8 mouse cellular contexts compared by ENCODE assay signal in the genomic region with DNA sequence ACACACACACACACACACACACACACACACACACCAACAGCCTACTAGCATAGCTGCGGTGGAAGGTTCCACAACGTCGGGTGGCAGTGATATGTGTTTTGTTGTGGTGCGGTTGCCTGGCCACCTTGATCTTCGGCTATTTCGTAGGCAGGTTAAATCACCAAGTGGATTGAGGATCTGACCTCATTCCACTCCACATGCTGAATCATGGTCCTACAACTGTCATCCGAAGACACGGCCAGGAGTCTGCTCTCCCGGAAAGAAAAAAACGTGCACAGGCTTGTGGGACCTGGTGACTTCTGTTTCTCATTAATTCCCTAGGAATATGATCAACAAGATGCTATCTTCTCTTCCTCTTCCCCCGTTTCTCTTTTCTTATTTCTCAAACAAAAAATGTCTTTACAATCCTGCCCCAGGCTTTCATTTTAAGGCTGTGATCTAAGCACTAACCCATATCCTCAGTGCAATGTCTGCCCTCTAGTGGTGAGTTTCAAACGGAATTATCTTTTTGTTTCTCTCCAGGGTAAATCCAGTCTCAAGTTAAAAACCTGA. TPM values are rescaled to one million over a fixed set of nuclear protein-coding genes. Genes with fewer than 3 reads are reported as not detected.
DNase-seq lines count a peak whose midpoint lies in the region; ATAC-seq lines count a peak whose summit lies in the region.

No protein-coding gene starts in this region.

- no peak overlapping the region for H3K27ac ChIP-seq in forebrain, embryonic 14.5 days (ENCODE audit: low read depth, low read length)
- no peak overlapping the region for H3K27ac ChIP-seq in hindbrain, embryonic 13.5 days
- H3K27ac ChIP-seq in stomach, embryonic 15.5 days, result no peak overlapping the region

- no peaks in the 10 kb centered on the region for H3K36me3 ChIP-seq in forebrain, embryonic 14.5 days (ENCODE audit: control insufficient read depth, insufficient read depth, low read length)
- H3K36me3 ChIP-seq in hindbrain, embryonic 13.5 days, result no peaks in the 10 kb centered on the region
- no peaks in the 10 kb centered on the region for H3K36me3 ChIP-seq in megakaryocyte, embryonic 14.5 days (replicated peaks; ENCODE audit: low read length)
- no peaks in the 10 kb centered on the region for H3K36me3 ChIP-seq in stomach, embryonic 15.5 days

- no peak overlapping the region for H3K9ac ChIP-seq in forebrain, embryonic 14.5 days (ENCODE audit: low read length)
- H3K9ac ChIP-seq in hindbrain, embryonic 13.5 days, result no peak overlapping the region
- no peak overlapping the region for H3K9ac ChIP-seq in stomach, embryonic 15.5 days

- no peak overlapping the region for H3K4me2 ChIP-seq in forebrain, embryonic 14.5 days (ENCODE audit: low read length)
- peak overlapping the region; percentile 38 for H3K4me2 ChIP-seq in hindbrain, embryonic 13.5 days
- peak overlapping the region; percentile 45 for H3K4me2 ChIP-seq in stomach, embryonic 15.5 days

- ATAC-seq in forebrain, embryonic 14.5 days, result peak; percentile 78
- ATAC-seq in hindbrain, embryonic 13.5 days (ENCODE audit: low FRiP score), result peak; percentile 79
- ATAC-seq in stomach, embryonic 15.5 days (ENCODE audit: insufficient read depth, low FRiP score, low read depth), result no peak

- no peak overlapping the region for H3K4me3 ChIP-seq in forebrain, embryonic 14.5 days (ENCODE audit: low read depth, low read length)
- peak overlapping the region; percentile 14; the same call in 1 of the 2 replicates for H3K4me3 ChIP-seq in hindbrain, embryonic 13.5 days
- H3K4me3 ChIP-seq in megakaryocyte, embryonic 14.5 days (replicated peaks), result peak overlapping the region; percentile 89
- H3K4me3 ChIP-seq in stomach, embryonic 15.5 days (replicated peaks), result peak overlapping the region; percentile 27; the same call in 1 of the 2 replicates

- H3K9me3 ChIP-seq in forebrain, embryonic 14.5 days (replicated peaks; ENCODE audit: control insufficient read depth, low read length), result no peaks in the 10 kb centered on the region
- H3K9me3 ChIP-seq in hindbrain, embryonic 13.5 days, result no peaks in the 10 kb centered on the region
- H3K9me3 ChIP-seq in megakaryocyte, embryonic 14.5 days, result no peaks in the 10 kb centered on the region
- no peaks in the 10 kb centered on the region for H3K9me3 ChIP-seq in stomach, embryonic 15.5 days

- peaks cover 6% of the 10 kb centered on the region; the same call in 1 of the 2 replicates for H3K4me1 ChIP-seq in forebrain, embryonic 14.5 days (ENCODE audit: control insufficient read depth, insufficient read depth, low read length)
- H3K4me1 ChIP-seq in hindbrain, embryonic 13.5 days (replicated peaks), result peaks cover 23% of the 10 kb centered on the region
- H3K4me1 ChIP-seq in megakaryocyte, embryonic 14.5 days, result peaks cover 23% of the 10 kb centered on the region
- 0 out of 2 replicates have a peak, but pooled peaks cover 5% of the 10 kb centered on the region for H3K4me1 ChIP-seq in stomach, embryonic 15.5 days

- peak; percentile 27 for DNase-seq in spleen, adult 12 weeks (ENCODE audit: low spot score)
- no peak for DNase-seq in spleen, adult 18-20 months
- DNase-seq in c-Kit-positive CD71-positive TER-119-negative erythroid progenitor cells, embryonic 14.5 days (ENCODE audit: low read depth), result peak; percentile 60
- peak; percentile 92 for DNase-seq in forebrain, embryonic 14.5 days (ENCODE audit: low spot score)
- DNase-seq in layer of hippocampus, postnatal 25 days (ENCODE audit: extremely low spot score in 1 of 2, low spot score in 1 of 2), result peak; percentile 35 to 37

- WGBS in forebrain, embryonic 14.5 days, result 67% methylated on average over 12 of the region's 12 CpGs
- 63% methylated on average over 12 of the region's 12 CpGs for WGBS in hindbrain, embryonic 13.5 days
- 53% methylated on average over 12 of the region's 12 CpGs for WGBS in stomach, embryonic 15.5 days

- no peaks in the 10 kb centered on the region for H3K27me3 ChIP-seq in forebrain, embryonic 14.5 days (replicated peaks; ENCODE audit: control insufficient read depth, insufficient read depth, low read length)
- H3K27me3 ChIP-seq in hindbrain, embryonic 13.5 days, result no peaks in the 10 kb centered on the region
- H3K27me3 ChIP-seq in megakaryocyte, embryonic 14.5 days (replicated peaks), result no peaks in the 10 kb centered on the region
- no peaks in the 10 kb centered on the region for H3K27me3 ChIP-seq in stomach, embryonic 15.5 days (replicated peaks)

RNA-seq across cellular contexts. Expression of a gene that starts 43.6 kb away (rescaled TPM):
- 0.18 and 0.23 TPM in 2 replicates for polyA plus RNA-seq in forebrain, embryonic 14.5 days (2014; fragmentation: Nextera tagmentation; extraction: Ambion mirVana)
- polyA plus RNA-seq in hindbrain, embryonic 13.5 days (2015; fragmentation: Nextera tagmentation; extraction: Ambion mirVana), result 0.08 and 0.16 TPM in 2 replicates
- under 1 TPM; 0.33 to 0.52 TPM for total RNA-seq in layer of hippocampus, postnatal 25 days (2021)
- polyA plus RNA-seq in megakaryocyte, embryonic 14.5 days (2012; ENCODE audit: insufficient read depth, low replicate concordance), result not detected in 2 replicates
- 5.6 and 10.8 TPM in 2 replicates for polyA plus RNA-seq in stomach, embryonic 15.5 days (2015; fragmentation: Nextera tagmentation; extraction: Ambion mirVana)

Comparison
In these comparisons a context has a peak if more than half of its experiments do, and no peak if none do; other contexts are left out.
1. DNase-seq: peak in spleen, adult 12 weeks (single experiment), c-Kit-positive CD71-positive TER-119-negative erythroid progenitor cells, embryonic 14.5 days (single experiment), forebrain, embryonic 14.5 days (single experiment) and layer of hippocampus, postnatal 25 days (2 of 2); none in spleen, adult 18-20 months (0 of 2).